Mouse (Mus musculus) liver, postnatal 0 days (tissue): ENCODE measurements around the gene Cdc42se1. TPM values are rescaled to one million over a fixed set of nuclear protein-coding genes. Genes with fewer than 3 reads are reported as not detected.
"Not testable (repeated sequence)": the region's sequence is repeated elsewhere in the genome, so short reads cannot be mapped to it uniquely, and the experiment has no call there.

Experiments used
- ATAC-seq: fragments of 200-750 bp; cut with Nextera tagmentation; 2 replicates; pipeline ENCODE4 v1.8.0; 2017; ENCODE audit warnings: mild to moderate bottlenecking, moderate library complexity
- DNase-seq: peaks from one replicate; pipeline ENCODE4 v3.0.0-alpha.2; 2016
- H3K27ac ChIP-seq: fragments of 300-500 bp; sonication (generic); 2 replicates; pipeline ENCODE4 v1.5.1; 2014; ENCODE audit warnings: antibody characterized with exemption, moderate library complexity, mild to moderate bottlenecking, low read depth
- H3K27me3 ChIP-seq: fragments of 300-500 bp; sonication (generic); 2 replicates; pipeline ENCODE4 v1.6.1; 2014; ENCODE audit warnings: low read length, control low read depth, mixed read lengths; ENCODE audit not compliant: insufficient read depth
- H3K36me3 ChIP-seq: fragments of 300-500 bp; sonication (generic); replicated peaks from 2 replicates; pipeline ENCODE4 v1.6.1; 2014; ENCODE audit warnings: mild to moderate bottlenecking, control low read depth, low read length, moderate library complexity, mixed read lengths; ENCODE audit not compliant: insufficient read depth
- H3K4me1 ChIP-seq: fragments of 300-500 bp; sonication (generic); 2 replicates; pipeline ENCODE4 v1.6.1; 2014; ENCODE audit warnings: antibody characterized with exemption, mild to moderate bottlenecking, control low read depth; ENCODE audit not compliant: insufficient read depth
- H3K4me2 ChIP-seq: fragments of 300-500 bp; sonication (generic); 2 replicates; pipeline ENCODE4 v1.6.1; 2014; ENCODE audit warnings: low read depth, mild to moderate bottlenecking, low read length, moderate library complexity, mixed read lengths
- H3K4me3 ChIP-seq: fragments of 300-500 bp; sonication (generic); 2 replicates; pipeline ENCODE4 v1.5.1; 2014; ENCODE audit warnings: low read depth, low read length
- H3K9ac ChIP-seq: fragments of 300-500 bp; sonication (generic); replicated peaks from 2 replicates; pipeline ENCODE4 v1.6.1; 2014; ENCODE audit warnings: mild to moderate bottlenecking, moderate library complexity
- H3K9me3 ChIP-seq: fragments of 300-500 bp; sonication (generic); 2 replicates; pipeline ENCODE4 v1.6.1; 2016; ENCODE audit warnings: mild to moderate bottlenecking, control low read depth, low read length, mixed read lengths
- CTCF ChIP-seq: sonication (generic); IDR thresholded peaks from 2 replicates; pipeline ENCODE4 v1.5.1; 2016; ENCODE audit warnings: antibody characterized with exemption, low read depth
- EP300 ChIP-seq: IDR thresholded peaks from 2 replicates; pipeline ENCODE4 v1.6.1; 2016; ENCODE audit warnings: antibody characterized with exemption, low read depth, mild to moderate bottlenecking
- WGBS: fragments of 180-500 bp; shearing (Covaris S2); extraction: QIAGEN DNeasy Blood & Tissue Kit; methylation state at CpG from one replicate; pipeline ENCODE4 v1.1.7; 2014; ENCODE audit not compliant: insufficient replicate concordance; 5-methylcytosine and 5-hydroxymethylcytosine counted together
- polyA plus RNA-seq: library from polyadenylated mRNA; unstranded; fragments of >200 nt; fragmentation: Nextera tagmentation; extraction: Ambion mirVana; gene quantifications from 2 replicates; pipeline ENCODE4 v1.2.1, GENCODE M21; 2015

Cdc42se1 gene
- polyA plus RNA-seq, 1 experiment from 2014 or later: 31.7 TPM

DNA sequence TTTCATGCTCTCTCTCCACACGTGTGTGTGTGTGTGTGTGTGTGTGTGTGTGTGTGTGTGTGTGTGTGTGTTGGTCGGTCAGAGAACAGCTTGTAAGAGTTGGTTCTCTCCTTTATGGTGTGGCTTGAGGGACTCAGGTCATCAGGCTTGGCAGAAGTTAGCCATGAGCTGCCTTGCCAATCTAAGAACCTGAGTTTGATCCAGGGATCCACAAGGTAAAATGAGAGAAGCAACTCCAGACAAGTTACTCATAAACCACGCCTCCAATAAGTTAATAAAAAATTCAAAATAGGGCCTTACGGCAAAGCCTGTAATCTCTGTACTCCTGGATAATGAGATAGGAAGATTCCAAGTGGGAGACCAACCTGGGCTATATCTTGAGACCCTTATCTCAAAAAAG is 20.2 kb upstream of the Cdc42se1 start:
- Histone ChIP-seq H3K4me3 (no peak overlapping the region), H3K9ac (no peak overlapping the region), H3K4me1 (no peaks in the 10 kb centered on the region; the same call in 1 of the 2 replicates), H3K36me3 (peaks cover 56% of the 10 kb centered on the region), H3K27me3 (no peaks in the 10 kb centered on the region), H3K4me2 (no peak overlapping the region), H3K9me3 (no peaks in the 10 kb centered on the region), H3K27ac (no peak overlapping the region)
- 72% methylated on average over 4 of the region's 4 CpGs for WGBS
- TF ChIP-seq EP300 (no peak), CTCF (no peak)
- ATAC-seq (no peak), DNase-seq (no peak)

DNA sequence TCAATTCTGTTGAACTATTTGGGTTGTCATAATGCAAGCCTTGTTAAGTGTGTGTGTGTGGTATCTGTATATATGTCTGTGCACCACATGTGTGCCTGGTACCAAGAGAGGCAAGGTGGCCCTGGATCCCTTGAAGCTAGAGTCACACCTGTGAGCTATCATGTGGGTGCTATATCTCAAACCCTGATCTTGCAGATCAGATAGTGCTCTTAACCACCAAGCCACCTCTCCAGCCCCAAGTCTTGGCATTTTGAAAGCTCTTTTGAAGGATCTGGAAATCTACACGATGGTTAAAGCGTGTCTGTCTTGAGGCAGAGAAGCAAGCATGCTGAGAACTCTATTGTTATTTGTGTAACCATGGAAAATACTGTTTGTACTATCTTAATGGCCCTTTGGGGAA is 17.9 kb upstream of the Cdc42se1 start:
- 83% methylated on average over 2 of the region's 2 CpGs for WGBS
- H3K27me3 ChIP-seq: no peaks in the 10 kb centered on the region

DNA sequence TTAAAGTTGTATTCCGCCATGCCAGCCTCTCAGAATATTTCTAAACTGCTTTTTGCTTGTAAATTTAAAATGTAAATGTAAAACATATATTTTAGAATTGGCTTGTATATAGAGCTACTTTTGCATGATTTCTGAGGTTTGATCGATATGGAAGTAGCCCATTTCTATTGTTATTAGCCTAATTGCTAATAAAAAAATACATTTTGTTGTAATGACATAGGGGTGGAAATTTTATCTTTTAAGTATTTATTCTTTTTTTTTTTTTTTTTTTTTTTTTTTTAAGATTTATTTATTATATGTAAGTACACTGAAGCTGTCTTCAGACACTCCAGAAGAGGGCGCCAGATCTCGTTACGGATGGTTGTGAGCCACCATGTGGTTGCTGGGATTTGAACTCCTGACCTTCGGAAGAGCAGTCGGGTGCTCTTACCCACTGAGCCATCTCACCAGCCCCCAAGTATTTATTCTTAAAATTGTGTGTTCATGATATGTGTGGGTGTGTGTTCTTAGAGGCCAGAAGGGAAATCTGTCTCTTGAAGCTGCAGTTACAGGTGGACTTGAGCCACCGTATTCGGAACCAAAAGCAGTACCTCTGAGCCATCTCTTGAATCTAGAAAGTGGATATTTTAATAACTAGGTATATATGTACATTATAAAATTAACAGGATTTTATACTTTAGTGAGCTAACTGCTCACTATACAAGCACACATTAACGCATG is 15.5 kb upstream of the Cdc42se1 start:
- WGBS: 81% methylated on average over 7 of the region's 10 CpGs

More for the DNA sequence above, 17.9 kb upstream of the Cdc42se1 start:
- no peaks in the 10 kb centered on the region for H3K9me3 ChIP-seq
- peaks cover 47% of the 10 kb centered on the region for H3K36me3 ChIP-seq
- ATAC-seq (no peak), DNase-seq (no peak)
- no peak overlapping the region for H3K9ac ChIP-seq
- peaks cover 6% of the 10 kb centered on the region for H3K4me1 ChIP-seq
- H3K4me2 ChIP-seq: no peak overlapping the region
- H3K4me3 ChIP-seq: no peak overlapping the region
- H3K27ac ChIP-seq: no peak overlapping the region
- TF ChIP-seq EP300 (no peak), CTCF (no peak)

GRCm38 (mm10) chr3:95213609-95213975 is 14.9 kb upstream of the Cdc42se1 start:
- Histone ChIP-seq H3K4me3 (no peak overlapping the region), H3K4me2 (no peak overlapping the region), H3K4me1 (peaks cover 21% of the 10 kb centered on the region), H3K9me3 (no peaks in the 10 kb centered on the region), H3K27me3 (no peaks in the 10 kb centered on the region), H3K9ac (no peak overlapping the region), H3K36me3 (peaks cover 30% of the 10 kb centered on the region), H3K27ac (peak overlapping the region; percentile 86)
- ATAC-seq: peak; percentile 40
- no peak for TF ChIP-seq EP300
- 67% methylated on average over 1 of the region's 1 CpGs for WGBS
- no peak for DNase-seq

More for the DNA sequence above, 15.5 kb upstream of the Cdc42se1 start:
- not testable (repeated sequence) for H3K4me2 ChIP-seq, H3K4me3 ChIP-seq, ATAC-seq, DNase-seq, H3K9me3 ChIP-seq, H3K27me3 ChIP-seq, H3K9ac ChIP-seq
- peaks cover 33% of the 10 kb centered on the region for H3K36me3 ChIP-seq
- H3K27ac ChIP-seq: peak overlapping the region; percentile 35; the same call in 1 of the 2 replicates
- TF ChIP-seq CTCF: peak; percentile 12; the same call in 1 of the 2 replicates
- peaks cover 15% of the 10 kb centered on the region for H3K4me1 ChIP-seq

GRCm38 (mm10) chr3:95216655-95217254 is 11.8 kb upstream of the Cdc42se1 start:
- peak overlapping the region; percentile 96 for H3K9ac ChIP-seq
- peaks cover 25% of the 10 kb centered on the region for H3K36me3 ChIP-seq
- no peaks in the 10 kb centered on the region for H3K9me3 ChIP-seq
- TF ChIP-seq CTCF: no peak
- no peak for TF ChIP-seq EP300
- ATAC-seq (peak; percentile 5), DNase-seq (no peak)
- peak overlapping the region; percentile 99 for H3K27ac ChIP-seq
- no peaks in the 10 kb centered on the region for H3K27me3 ChIP-seq
- WGBS: 18% methylated on average over 4 of the region's 4 CpGs
- H3K4me1 ChIP-seq: peaks cover 23% of the 10 kb centered on the region
- peak overlapping the region; percentile 92 for H3K4me3 ChIP-seq
- peak overlapping the region; percentile 72 for H3K4me2 ChIP-seq

DNA sequence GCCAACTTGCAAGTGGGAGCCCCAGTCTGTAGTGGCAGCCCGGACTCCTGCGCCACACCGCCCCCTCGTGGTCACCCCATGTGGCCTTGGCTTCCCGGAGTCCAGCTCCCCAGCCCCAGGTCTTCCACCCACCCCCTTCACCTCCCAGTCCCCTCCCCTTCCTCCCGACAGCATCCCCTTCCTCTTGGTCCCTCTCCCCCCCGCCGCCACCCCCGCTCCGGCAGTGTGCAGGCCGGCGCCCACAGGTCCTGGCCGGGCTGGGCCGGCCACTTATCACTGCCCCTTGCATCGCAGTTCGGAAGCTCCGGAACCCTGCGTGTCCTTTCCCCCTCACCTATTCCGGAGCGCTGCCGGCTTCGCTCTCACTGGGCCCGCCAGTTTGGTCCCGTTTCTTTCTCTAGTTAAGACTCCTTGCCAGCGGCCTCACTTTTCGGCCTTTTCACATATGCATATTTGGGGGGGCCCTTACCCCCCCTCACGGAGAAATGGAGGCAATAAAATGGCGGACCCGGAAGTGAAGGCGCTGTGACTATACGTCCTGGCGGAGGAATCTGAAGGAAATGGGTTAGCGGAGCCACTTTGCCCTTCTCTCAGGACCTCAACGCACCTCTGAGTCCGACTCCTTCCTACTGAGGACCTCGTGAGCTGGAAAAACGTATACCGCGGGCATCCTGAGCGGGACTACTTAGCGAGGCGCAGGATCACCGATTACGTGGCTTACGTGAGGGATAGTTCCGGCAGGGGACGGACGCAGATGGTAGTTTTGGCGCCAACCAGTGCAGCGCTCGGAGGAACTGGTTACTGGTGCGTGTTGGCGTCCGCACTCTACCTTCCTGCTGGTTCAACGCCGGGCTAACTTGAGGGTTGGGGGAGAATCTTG is 11.0 kb upstream of the Cdc42se1 start, which contains the start of gene Gabpb2:
TSS of gene Gabpb2 (minus strand) at position 662 of the 880 bp plus-strand sequence.
- H3K9me3 ChIP-seq: no peaks in the 10 kb centered on the region
- peak; percentile 81 for ATAC-seq

More for the DNA sequence above, 11.0 kb upstream of the Cdc42se1 start, which contains the start of gene Gabpb2:
- WGBS: 2% methylated on average over 56 of the region's 56 CpGs
- H3K27me3 ChIP-seq: no peaks in the 10 kb centered on the region
- peaks cover 23% of the 10 kb centered on the region for H3K36me3 ChIP-seq
- peak within 1 kb of the TSS; percentile 99 for H3K27ac ChIP-seq
- H3K9ac ChIP-seq: peak within 1 kb of the TSS; percentile 96
- peak within 1 kb of the TSS; percentile 92 for H3K4me3 ChIP-seq
- DNase-seq: peak; percentile 98
- TF ChIP-seq CTCF (peak; percentile 96), EP300 (peak; percentile 82)
- peak within 1 kb of the TSS; percentile 72 for H3K4me2 ChIP-seq
- H3K4me1 ChIP-seq: peaks cover 23% of the 10 kb centered on the region
